Mouse (Mus musculus): ENCODE measurements at regions not wholly inside any gene's neighbourhood (a gene's known extent, or its start where the extent isn't known, plus 50 kb on each side); places are given as distances from the start of the nearest gene placed in this dataset.

DNA sequence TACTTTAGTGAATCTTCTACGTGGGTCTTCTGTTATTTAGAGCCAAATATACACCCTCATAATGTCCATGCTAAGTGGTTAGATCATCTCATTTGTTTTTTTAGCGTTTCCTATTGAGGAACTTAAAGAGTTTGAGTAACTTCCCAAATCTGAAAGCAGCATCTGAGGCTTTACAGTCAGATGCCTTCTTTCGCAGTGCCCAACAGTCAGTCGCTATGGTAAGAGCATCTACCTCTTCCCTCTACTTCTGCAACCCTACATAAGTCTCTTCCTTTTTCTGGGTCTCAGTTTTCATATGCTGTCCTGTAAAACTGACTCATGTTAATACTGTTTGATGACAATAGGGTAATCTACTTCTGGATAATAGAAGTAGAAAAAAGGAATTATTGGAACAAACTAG lies 146.8 kb downstream of the Ktn1 start:
- in situ Hi-C loops (cut with MboI, MseI), result no loop called here

GRCm38 (mm10) chr14:47798203-47798602 lies 150.0 kb downstream of the Ktn1 start:
- in situ Hi-C loops (cut with MboI, MseI), result no loop called here

DNA sequence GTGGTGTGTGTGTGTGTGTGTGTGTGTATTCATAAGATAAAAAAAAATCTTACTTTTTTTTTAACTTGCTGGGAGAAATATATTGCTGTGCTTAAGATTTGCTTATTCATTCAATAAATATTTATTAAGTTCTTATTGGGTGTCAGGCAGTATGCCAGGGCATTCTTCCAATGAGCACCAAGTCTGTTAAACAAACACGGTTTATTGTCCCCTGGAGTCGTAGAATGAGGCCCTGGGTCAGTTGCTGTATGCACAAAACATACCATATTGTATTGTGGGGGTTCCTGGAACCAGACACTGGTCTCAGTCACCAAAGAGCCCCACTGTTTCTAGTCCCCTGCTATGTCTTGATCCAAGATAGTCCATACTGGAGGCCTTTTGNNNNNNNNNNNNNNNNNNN lies 151.3 kb downstream of the Ktn1 start:
- in situ Hi-C loops (cut with MboI, MseI), result no loop called here

DNA sequence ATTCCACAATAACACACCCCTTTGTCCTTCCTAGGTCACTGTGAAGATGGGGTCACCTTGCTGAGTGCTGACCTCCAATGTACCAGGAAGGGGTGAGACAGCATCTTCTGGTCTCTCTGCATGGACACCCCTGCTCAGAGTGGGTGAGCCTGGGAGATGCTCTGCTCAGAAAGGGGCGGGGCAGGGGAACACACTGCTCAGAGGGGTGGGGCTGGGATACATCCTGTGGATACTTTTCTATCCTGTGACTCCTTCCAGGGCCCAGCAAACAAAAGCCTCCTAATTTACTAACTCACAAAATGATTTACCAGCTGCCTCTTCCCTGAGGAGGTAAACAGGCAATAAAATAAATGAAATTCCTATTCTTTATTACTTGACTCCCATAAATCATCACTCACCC lies 157.0 kb downstream of the Ktn1 start:
- in situ Hi-C loops (cut with MboI, MseI), result no loop called here

DNA sequence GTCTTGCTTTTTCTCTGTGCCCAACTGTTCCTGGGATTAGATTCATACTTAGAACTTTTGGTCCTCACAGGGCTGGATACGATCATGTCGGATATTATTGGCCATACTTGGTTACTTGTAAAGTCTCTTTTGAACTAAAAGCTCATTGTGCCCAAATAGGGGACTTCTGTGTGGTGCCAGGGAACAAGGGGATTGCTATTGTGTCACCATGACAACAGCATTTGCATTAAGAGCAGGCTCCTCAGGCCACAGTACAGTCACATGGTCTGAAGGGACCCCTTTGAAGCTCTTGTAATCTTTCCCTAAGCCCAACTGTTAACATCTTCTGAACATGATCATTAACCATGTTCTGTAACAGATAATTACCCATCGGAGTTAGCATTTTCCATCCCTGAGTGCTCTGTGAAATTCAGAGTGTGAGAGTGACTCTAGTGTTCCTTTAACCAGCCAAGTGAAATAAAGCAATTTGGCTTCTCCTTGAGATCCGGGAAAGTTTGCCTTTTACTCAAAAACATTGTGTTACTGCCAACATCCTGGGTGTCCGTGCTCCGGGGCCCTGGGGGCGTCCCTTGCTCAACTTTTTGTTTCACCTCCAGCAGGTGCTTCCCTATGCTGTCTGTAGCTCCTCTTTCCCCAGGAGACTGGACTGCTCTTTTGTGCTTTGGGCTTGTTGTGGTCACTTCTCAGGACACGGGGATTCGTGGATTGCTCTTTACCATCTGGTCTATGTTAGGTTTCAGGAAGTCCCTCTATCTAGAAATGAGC lies 157.7 kb downstream of the Ktn1 start:
- in situ Hi-C loops (cut with MboI, MseI), result no loop called here

DNA sequence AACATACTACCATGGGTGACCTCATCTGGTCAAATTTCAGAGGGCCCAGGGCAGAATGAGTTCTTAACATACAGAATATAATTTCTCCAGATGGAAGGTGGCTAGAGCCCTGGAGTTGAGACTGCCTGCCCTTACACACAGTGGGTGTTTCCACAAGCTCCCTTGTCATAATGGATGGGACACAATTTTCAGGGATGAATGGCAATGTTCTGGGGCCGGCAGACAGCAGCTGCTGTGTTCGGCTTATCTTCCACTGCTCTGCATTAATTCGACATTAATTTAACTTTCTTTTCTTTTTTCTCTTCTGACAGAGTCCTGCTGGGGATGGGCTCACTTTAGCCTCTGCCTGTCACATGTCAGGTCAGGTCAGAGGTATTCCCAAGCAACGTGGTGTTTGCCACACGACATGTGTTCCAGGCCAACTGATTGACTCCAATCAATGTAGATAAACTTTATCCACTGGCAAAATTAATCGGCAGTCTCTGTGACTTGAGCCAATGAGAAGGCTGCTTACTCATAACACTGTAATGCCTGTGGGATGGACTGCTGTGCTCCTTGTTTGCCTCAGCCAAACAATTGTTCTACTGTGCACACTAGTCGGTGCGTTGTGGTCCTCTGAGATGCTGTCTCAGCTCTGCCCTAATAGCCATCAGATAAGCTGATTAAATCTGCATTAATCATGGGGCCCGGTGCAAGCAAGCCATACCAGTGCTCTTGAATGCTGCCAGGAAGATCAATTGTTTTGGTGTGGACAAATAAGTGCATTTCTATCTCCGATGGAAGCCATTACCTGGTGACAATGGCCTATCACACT lies 160.1 kb downstream of the Ktn1 start:
- in situ Hi-C loops (cut with MboI, MseI), result no loop called here

- in situ Hi-C loops (cut with MboI, MseI), result no loop called here
Observed at GRCm38 (mm10) chr14:47818224-47818623, 170.0 kb downstream of the Ktn1 start.

DNA sequence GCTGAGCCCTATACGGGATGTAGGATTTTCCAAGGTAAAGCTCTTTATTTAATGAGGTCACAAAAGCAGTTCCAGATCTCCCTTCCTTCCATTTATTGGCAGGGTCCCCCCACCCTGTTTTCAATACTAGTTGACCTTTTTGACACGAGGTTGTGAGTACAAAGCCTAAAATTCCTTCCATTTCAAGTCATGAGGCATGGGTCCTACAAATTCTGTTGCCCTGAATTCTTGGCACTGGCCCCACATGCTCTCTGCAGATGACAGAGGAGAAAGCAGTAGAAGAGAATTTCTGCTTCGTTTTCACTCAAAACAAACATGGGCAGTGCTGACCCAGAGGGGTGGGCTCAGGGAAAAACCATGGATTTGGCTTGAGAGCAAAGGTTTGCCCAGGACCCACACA lies 170.4 kb downstream of the Ktn1 start:
- in situ Hi-C loops (cut with MboI, MseI), result no loop called here

DNA sequence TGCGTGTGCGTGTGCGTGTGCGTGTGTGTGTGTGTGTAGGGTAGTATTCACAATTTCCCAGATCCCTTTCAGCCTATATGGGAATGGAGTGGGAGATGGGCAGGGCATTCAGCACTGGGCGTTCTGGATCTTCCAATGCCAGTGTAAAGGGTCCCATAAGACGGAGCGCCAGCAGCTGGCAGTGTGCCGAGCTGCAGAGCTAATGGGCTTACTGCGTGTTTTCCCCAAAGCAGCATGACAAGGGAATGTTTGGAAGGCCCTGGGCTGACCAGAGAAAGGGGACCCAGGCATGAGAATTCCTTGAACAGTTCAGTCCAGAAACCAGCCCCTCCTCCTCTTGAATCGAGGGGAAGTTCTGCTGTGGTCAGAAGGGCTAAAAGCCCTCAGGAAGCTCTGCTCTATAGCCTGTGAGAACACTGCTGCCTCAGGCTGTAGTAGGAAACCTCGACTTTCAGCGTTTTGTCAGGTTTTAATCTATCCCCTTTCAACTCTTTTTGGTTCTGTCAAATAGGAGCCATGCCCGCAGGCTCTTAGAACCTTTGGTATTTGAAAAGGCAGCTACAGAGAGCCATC lies 172.4 kb downstream of the Ktn1 start:
- in situ Hi-C loops (cut with MboI, MseI), result no loop called here

- in situ Hi-C loops (cut with MboI, MseI), result no loop called here
Observed at GRCm38 (mm10) chr14:47823182-47823581, 174.9 kb downstream of the Ktn1 start.

DNA sequence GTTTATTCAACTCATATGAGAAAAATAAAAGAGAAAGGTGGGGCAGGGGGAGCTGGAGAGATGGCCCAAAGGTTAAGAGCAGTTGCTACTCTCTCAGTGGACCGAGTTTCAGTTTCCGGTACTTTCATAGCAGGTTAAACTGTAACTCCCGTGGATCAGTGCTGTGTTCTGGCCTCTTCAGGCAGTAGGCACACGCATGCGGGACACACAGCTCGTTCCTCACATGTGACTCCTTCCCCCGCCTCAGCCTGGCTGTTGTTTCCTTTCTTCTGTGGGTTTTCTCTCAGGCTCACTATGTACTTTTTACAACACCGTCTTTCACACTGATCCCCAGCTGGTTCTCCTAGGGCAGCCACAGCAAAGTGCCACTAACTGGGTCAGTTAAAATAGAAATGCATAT lies 175.4 kb downstream of the Ktn1 start:
- in situ Hi-C loops (cut with MboI, MseI), result no loop called here

- in situ Hi-C loops (cut with MboI, MseI), result no loop called here
Observed at GRCm38 (mm10) chr14:47825446-47825956, 177.3 kb downstream of the Ktn1 start.

GRCm38 (mm10) chr14:47826545-47826944 lies 178.3 kb downstream of the Ktn1 start:
- in situ Hi-C loops (cut with MboI, MseI), result no loop called here

DNA sequence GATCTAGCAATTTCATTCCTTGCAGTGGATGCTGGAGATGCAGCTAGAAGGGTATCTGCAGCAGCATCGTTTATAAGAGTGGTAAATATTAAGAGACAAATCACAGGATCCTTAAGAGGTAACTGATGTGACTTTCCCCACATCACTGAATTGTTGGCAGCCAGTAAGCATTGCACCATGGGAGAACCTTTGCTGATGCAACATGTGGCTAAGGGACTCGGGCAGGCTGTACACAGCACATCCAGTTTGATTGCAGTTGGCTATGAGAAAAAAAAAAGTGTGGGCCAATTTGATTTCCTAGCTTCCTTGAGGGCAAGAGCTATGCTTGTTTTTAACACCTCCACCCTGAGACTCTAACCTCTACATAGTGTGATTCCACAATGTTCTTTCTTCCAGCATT lies 179.4 kb downstream of the Ktn1 start:
- in situ Hi-C loops (cut with MboI, MseI), result no loop called here

DNA sequence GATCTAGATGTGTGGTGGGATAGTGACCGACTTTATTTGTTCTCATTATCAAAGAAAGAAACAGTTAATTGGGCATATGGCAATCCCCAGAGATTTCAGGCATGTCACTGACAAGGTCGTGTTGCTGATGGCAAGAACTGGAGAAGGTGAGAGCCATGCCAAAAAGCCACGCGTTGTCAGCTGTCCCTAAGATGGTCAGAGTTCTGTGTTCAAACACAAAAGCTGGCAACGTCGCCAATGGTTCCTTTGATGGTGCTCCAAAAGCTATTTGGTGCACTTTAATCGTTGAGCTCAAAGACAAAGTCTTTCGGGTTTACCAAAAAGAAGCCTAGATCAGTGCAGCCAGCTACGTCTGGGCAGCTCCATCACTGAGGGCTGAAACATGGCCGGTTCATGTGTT lies 185.4 kb downstream of the Ktn1 start:
- in situ Hi-C loops (cut with MboI, MseI), result no loop called here

- in situ Hi-C loops (cut with MboI, MseI), result no loop called here
Observed at GRCm38 (mm10) chr14:47835408-47835807, 187.2 kb downstream of the Ktn1 start.

DNA sequence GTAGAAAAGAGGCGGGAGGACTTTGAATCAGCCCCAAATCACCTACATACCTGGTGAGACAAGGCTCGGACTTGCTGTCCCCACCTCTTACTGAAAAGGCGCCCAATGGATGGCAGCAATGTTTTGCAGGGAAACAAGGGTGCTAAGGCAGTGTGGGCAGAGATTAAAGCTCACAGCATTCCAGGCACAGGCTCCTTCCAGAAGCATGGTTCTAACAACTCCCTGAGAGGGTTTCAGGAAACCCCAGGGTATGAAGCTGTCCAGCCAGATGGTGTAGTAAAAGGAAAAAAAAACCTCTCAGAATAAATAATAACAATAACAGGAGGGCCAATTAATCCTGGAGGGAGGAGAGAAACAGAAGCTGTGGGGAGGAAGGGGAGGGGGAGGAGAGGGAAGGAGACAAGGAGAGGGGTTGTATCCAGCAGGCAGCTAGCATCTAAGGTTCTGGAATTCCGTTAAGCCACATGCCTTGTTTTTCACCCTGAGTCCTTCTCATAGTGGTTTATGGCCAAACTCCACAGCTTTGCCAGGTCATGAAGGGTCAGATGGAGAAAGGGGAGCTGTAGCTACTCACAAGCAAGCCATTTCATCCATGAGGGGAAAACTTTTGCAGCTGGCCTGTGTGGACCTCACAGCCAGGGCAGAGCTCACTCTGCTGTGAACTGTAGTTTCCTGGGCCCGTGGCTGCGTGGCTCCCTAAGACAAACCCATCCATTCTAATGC lies 191.4 kb downstream of the Ktn1 start:
- in situ Hi-C loops (cut with MboI, MseI), result no loop called here

- in situ Hi-C loops (cut with MboI, MseI), result no loop called here
Observed at GRCm38 (mm10) chr14:47844366-47844765, 196.1 kb downstream of the Ktn1 start.

- in situ Hi-C loops (cut with MboI, MseI), result no loop called here
Observed at GRCm38 (mm10) chr14:47848861-47849260, 200.6 kb downstream of the Ktn1 start.

DNA sequence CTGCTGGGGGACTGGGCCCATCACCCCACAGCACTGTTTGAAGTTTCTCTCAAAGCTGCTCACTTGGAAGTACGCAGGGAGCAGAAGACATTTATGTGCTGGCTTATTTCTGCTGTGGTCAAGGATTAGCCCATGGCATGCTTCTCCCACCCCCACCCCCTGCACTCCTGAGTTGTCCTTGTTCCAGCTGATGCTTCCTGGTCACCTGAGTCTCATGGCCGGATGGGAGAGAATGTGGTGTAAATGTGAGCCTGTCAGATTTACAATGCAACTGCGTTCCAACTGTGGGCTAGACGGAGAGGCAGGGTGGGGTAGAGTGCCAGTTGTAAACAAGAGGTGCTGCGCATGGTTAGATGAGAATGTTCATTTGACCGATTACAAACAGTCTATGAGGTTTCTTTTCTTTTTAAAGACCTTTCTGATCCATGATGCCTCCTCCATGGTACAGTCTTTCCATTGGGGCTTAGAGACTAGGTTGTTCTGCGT lies 208.1 kb downstream of the Ktn1 start:
- in situ Hi-C loops (cut with MboI, MseI), result no loop called here

DNA sequence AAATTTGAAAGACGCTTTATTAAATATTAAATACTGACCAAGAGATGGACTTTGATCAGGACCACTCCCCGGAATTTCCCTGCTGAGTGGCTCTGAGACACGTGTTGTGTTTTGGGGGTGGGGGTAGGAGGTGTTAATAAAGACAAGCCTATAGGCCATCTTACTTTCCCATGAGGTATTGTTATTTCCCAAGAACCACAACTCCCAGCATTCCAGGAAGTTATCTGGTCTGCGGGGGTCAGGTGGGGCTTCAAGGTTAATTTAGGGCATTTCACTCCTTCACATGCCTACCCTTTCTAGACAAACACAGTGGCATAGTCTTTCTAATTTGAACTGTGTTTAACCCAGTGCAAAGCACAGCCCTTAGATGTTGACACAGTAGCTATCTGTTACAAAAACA lies 209.0 kb downstream of the Ktn1 start:
- in situ Hi-C loops (cut with MboI, MseI), result no loop called here

Measured in T-helper 2 cell (primary cell).